Mouse (Mus musculus): ENCODE measurements at regions not wholly inside any gene's neighbourhood (a gene's known extent, or its start where the extent isn't known, plus 50 kb on each side); places are given as distances from the start of the nearest gene placed in this dataset.

- no peak for DNase-seq (ENCODE audit: inconsistent ontology term)
Measured at GRCm38 (mm10) chr4:107736866-107737265, 52.8 kb upstream of the Dmrtb1 start.

DNA sequence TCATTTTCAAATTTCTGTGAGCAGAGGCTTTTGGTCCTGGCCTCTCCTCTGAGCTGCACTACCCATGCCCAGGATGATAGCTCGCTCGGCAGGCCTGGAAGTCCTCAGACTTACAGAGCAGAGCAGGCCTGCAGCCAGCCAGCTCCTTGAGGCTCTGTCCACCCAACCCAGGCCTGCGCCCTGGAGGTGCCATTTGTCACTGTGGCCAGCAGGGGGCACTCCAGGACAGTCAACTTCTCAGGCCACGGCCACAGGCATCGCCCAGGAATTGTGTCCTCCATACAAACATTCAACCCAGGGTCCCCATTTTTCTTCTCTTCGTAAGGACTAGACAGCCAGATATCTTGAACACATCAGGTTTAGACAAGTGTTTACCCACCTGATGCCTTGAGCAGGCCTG is 53.9 kb upstream of the Dmrtb1 start:
- DNase-seq (ENCODE audit: inconsistent ontology term) = peak; percentile 79

GRCm38 (mm10) chr4:107738776-107739175 is 54.7 kb upstream of the Dmrtb1 start:
- no peak for DNase-seq (ENCODE audit: inconsistent ontology term)

GRCm38 (mm10) chr4:107739789-107740405 is 55.9 kb upstream of the Dmrtb1 start:
- no peak for DNase-seq (ENCODE audit: inconsistent ontology term)

DNA sequence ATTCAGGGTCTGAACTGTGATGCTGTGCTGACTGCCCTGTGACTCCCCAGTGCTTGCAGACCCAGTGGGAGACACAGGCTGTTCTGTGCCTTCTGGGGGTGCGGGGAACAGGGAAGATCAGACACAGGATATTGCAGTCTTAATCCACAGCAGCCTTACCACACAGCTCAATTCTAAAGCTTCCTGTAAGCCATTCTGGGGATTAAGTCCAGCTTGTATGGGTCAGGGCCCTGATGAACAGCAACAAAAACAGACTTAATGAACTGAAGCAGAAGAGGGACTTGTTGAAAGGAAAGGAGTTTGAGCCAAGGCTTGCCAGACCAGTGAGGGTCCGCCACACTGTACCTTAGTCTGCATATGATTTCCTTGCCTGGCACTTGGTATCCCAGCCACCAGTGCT is 58.4 kb upstream of the Lrp8 start:
- DNase-seq (ENCODE audit: inconsistent ontology term) = no peak

- DNase-seq (ENCODE audit: inconsistent ontology term) = no peak
Measured at GRCm38 (mm10) chr4:107746366-107746765, 55.7 kb upstream of the Lrp8 start.

GRCm38 (mm10) chr4:107746923-107747431 is 55.1 kb upstream of the Lrp8 start:
- no peak for DNase-seq (ENCODE audit: inconsistent ontology term)

DNA sequence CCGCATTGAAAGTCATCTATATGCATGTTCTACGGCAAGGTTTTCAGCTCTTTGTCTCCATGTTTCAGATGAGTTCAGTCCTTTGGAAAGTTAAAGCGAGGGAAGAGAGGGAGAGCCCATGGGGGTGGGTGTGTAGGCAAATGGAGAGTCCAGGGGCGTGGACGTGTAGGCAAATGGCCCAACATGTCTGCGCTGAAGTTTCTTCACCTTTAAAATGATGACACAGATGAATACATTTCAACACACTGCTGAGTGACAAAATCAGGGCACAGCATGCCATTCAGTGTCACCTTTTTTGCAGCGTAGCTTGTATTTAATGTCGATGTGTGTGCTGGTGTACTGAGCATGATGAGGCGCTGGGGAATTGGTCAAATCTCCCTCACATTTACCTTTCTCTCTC is 54.6 kb upstream of the Lrp8 start:
- no peak for DNase-seq (ENCODE audit: inconsistent ontology term)

GRCm38 (mm10) chr4:107747907-107748628 is 54.0 kb upstream of the Lrp8 start:
- DNase-seq (ENCODE audit: inconsistent ontology term) = no peak

DNA sequence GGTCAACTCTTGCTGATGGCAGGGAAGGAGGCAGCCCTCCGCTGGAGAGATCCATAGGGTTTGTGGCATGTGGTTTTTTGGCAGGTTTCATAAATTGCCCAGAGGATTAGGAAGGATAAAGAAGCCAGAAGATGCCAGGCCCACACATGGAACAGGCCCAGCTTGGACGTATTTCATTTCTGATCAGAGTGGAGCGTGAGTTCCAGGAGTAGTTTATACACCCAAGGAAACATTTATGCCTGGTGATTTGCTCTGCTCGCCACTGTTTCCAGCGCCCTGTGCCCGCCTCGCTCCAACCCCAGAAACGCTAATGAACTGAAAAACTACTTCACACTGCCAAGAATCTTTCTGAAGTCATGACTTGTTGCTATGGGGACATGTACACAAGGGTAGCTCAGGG is 53.0 kb upstream of the Lrp8 start:
- no peak for DNase-seq (ENCODE audit: inconsistent ontology term)

- no peak for DNase-seq (ENCODE audit: inconsistent ontology term)
Measured at GRCm38 (mm10) chr4:107750017-107750416, 52.0 kb upstream of the Lrp8 start.

All from Muller cell, postnatal 12 days (primary cell).